Mouse (Mus musculus) WW6 (cell line): ENCODE results near the gene Commd3.

Source experiments
- DNase-seq: peaks from one replicate; pipeline ENCODE4 v3.0.0-alpha.2; 2013; ENCODE audit warnings: low read depth, low spot score

Gene Commd3

DNA sequence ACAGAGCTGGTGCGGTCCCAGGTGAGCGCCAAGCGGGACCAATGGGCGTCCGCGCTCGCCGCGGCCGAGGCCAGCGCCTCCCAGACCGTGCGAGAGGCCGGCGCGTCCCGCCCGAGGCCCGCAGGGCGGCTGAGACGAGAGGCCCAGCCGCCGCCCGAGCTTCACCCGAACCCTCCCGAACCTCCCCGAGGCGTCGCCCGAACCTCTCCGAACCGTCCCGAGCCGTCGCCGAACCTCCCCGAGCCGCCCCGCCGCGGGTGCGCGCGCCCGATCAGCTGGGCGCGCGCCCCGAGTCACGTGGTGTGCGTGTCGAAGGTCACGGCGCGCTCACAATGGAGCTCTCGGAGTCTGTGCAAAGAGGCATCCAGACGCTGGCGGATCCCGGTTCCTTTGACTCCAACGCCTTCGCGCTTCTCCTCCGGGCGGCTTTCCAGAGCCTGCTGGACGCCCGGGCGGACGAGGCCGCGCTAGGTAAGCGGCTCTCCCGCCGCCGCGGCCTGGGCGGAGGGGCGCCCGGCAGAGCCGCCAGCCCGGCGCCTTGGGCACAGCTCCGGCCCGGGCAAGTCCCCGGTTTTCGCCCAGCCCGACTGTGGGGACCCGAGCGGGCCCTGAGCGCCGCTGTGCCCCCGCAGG lies at the start of gene Commd3:
Gene Commd3, plus strand, starts transcription at position 252 of the 633 bp plus-strand sequence.
- DNase-seq, result no peak

DNA sequence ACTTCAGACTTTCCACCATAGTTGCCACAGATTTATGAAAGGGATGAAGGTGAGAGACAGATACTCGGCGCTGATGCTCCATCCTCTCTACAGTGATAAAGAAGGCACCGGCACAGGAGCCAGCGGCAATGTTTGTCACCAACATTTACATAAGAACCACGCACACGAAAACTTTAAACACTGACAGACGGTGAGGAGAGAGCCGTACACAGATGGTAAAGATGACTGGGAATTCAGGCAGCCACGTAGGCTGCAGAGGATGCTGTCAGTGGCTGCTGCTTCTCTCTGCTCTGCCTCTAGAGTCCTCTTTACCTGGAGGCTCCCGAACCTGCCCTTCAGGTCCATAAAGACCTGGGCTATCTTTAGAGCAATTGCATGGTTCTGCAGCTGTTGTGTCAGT lies 49.0 kb upstream of the Commd3 start:
- DNase-seq, result no peak

DNA sequence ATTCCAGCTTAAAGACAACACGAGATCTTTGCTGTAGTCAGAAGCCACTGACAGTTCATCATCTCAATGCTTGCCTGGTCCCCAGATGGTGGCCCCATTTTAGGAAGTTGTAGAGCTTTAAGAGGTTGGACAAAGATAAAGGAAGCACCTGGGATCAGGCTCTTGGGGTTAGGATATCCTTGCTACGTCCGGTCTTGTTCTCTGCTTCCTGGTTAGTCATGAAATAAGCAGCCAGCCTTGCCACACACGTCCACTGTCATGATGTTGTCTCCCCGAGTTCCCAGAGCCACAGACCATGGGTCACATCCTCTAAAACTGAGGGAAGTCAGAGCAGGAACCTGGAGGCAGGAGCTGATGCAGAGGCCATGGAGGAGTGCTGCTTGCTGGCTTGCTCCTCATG lies 41.6 kb upstream of the Commd3 start:
- DNase-seq, result no peak

DNA sequence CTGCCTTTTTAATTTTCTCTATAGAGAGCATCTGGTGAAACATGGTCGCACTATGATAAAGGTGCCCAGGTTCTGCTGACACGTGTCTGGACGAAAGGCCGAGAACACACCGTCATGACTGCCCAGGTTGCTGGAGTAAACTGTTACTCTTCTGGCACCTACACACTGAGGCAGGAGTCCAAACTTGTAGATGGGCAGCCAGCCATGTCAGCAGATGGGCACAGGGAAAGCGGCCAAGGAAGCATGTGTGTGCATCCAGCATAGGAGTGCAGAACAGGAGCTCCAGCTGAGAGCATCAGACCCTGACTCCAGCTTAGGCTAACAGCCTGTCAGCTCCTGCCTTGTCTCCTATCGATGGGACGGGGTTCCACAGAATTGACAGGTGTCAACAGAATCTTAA lies 37.1 kb upstream of the Commd3 start:
- DNase-seq, result no peak

DNA sequence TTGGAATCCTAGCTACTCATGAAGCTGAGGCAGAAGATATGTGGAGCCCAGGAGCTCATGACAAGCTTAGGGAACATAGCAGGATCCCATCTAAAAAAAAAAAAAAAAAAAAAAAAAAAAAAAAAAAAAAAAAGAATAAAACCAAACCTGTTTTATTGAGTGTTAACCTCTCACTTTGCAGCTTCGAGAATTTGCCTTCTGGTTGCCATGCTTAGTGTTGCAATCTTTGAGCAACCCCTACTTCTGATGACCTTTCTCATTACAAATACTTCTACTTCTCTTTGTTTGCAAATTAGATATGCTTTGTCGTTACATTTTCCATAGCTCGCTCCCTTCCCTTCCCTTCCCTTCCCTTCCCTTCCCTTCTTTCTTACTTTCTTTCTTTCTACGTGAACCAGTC lies 23.6 kb upstream of the Commd3 start:
- no peak for DNase-seq

DNA sequence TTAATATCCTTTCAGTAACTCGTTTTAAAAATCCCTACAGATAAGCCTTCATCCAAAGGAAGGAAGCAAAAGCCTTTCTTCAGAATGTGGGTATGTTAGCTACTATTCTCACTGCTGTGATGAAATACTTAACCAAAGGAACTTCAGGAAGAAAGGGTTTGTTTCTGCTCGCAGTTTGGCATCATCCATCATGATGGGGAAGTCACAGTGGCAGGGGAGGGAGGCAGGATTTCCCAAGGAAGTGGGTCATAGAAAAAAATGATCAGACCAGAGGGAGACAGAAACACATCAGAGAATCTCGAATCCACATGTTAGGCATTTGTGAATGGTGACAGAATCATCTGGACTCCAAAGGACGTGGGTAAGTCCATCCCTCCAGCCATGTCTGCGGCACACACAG lies 17.4 kb upstream of the Commd3 start:
- DNase-seq, result no peak

DNA sequence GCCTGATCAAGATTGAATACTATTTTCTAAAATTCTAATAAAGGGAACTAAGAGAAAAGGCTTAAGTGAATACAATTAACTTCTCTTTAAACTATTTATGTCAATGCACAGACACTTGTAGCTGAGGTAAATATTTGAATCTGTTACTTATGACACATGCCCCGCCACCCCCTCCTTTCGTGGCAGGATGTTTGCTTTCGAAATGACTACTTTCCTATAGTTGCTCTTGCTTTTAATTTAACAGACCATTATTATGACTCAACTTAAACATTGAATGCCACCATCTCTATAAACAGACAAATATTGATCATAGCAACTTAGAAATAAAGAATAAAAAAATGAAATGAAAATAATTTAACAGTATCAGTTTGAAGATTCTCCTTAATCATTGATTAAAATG lies 8.2 kb upstream of the Commd3 start:
- no peak for DNase-seq

DNA sequence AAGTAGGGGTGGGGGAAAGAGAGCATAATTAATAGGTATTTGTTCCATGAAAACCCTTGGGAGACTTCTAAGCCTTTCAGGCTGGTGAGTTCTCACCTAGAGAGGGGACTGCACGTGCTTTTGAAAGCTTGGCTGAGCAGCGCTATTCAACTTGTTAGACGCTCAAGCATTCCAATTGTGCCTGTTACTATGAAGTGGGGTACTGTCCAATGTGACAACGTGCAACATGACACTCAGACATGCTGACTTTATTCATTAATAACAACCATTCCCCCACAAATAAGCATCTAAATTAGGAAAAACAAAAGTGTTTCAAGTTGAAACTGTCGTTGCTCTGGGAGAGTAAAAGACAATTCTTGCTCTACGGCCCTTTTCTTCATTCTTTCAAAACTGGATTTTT lies 1.1 kb upstream of the Commd3 start:
- DNase-seq, result no peak

DNA sequence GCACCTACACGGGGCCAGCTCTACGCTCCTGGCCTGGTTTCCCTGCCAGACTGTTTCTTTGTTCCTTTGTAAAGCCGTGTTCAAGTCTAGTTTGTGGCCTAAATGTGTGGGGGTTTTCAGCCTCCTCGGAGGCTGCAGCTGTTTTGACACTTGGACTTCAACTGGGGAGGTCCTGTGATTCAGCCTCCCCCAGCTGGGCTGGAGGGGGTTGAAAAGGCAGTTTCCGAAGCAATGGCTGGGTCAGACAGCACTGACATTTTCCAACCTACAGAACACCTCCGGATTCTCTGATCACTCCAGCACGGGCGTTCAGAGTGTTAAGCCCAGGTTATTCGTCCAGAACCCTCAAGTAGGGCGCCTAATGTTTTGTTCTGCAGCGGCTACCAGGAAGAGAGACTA lies 581 bp downstream of the Commd3 start:
- DNase-seq, result no peak

DNA sequence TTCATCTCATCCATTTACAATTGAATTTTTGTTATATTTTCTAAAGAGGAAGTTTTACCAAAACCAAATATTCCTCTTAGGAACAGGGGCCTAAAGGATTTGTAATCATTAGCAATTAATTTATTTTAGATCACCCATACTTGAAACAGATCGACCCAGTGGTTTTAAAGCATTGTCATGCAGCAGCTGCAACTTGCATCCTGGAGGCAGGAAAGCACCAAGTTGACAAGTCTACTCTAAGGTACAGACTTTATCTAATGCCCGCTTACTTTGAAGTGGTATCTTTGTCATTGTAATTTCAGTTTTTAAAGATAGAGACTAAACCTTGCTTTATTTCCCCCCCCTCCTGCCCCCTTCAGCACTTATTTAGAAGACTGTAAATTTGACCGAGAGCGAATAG lies 1.6 kb downstream of the Commd3 start:
- no peak for DNase-seq

DNA sequence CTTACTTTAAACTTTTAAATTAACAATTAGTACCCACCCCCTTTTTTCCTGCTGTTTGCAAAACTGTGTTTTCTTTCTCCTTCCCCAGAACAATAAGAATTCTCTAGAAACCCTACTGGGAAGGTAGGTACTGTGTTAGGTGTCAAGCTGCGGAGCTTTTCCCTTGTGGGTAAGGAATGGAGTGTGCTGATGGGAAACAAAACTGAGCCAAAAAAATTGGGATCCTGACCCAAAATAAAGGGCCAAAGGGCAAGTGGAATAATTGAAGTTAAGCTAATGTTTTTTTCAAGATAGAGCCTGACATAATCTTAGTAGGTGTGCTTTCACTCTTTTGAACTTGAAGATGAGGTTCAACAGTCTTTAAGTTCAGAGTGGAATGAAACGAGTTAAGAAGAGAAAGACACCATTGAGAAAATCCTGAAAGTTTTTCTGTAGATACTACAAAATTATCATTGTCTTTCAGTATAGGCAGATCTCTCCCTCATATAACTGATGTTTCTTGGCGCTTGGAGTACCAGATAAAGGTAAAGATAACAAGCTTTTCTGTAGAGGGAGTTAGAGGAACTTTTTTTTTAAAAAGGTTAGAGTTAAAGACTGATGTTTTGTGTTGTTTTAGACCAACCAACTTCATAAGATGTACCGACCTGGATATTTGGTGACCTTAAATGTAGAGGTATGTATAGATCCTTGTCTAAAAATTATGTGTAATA lies 2.2 kb downstream of the Commd3 start:
- no peak for DNase-seq

DNA sequence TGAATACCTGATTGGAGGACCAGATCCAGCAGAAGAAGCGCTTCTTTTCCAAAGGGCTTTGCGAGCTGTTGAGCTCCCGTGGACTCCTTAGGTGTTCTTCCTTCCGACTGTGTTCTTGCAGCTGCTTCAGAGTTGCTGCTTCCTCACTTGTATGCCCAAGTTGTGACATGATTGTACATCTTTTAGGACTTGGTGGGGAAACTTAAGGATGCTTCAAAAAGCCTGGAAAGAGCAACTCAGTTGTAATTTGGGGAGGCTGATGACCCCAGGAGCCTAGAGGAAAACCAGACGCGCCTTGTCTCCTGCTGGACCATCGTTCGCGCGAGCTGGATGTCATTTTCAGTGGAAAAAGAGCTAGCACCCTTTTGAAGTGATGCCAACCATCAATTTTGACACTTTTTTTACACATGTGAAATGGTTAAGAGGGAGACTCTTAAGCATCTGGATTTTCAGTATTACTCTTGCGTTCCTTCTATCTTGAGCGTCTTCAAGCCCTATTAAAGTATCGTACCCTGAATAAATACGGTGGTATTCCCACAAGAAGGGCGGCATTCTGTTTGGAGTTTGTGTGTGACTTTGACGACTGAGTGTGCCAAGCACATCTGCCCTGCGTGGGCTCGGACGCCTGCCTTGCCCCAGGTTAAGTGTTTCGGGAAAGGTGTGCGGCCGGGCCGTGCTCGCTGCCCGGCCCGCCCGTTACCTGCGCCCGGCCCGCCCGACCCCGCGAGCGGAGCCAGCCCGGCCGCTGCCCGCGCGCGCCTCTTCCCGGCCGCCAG lies 3.7 kb downstream of the Commd3 start:
- DNase-seq, result no peak

DNA sequence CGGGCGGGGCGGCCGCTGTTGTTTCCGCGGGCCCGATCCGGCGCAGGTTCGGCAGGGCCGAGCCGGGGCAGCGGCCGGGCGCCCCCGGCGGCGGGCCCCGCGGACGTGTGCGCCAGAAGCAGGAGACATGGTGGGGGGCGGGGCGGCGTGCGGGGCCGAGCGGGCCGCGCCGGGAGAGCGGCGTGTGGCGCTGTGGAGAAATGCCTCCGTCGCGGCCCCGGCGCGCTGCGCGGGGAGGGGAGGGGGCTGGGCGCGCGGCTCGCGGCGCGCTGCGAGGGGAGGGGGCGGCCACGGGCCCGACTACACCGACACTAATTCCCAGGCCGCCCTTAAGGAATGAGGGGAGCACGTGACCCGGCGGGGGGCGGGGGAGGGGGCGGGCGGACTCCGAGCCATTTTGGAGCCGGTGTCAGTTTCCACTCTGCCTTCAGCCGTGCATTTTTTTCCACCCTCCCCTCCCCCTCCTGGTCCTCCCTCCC lies 4.3 kb downstream of the Commd3 start:
- DNase-seq, result no peak

DNA sequence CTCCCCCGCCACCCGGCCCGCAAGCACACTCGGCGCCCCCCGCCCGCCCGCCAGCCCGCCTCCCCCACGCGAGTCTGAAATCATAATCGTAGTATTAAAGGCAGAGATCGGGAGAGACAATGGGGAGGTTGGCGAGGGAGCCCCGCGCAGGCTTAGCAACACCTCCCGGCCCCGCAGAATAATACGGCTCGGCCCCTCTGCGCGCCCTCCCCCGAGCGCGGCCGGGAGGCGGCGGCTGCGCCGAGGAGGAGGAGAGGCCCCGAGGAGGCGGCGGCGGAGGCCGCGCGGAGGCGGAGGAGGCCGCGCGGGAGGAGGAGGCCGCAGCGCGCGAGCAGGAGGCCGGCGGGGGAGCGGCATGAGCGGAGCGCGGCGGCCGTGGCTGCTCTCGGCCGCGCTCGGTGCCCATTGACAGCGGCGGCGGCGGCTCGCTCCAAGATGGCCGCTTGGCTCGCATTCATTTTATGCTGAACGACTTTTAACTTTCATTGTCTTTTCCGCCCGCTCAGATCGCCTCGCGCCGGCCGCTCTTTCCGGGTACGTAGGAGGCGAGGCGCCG lies 4.8 kb downstream of the Commd3 start, which contains the start of gene Bmi1:
Gene Bmi1, plus strand, starts transcription at position 83 of the 556 bp plus-strand sequence.
- no peak for DNase-seq

DNA sequence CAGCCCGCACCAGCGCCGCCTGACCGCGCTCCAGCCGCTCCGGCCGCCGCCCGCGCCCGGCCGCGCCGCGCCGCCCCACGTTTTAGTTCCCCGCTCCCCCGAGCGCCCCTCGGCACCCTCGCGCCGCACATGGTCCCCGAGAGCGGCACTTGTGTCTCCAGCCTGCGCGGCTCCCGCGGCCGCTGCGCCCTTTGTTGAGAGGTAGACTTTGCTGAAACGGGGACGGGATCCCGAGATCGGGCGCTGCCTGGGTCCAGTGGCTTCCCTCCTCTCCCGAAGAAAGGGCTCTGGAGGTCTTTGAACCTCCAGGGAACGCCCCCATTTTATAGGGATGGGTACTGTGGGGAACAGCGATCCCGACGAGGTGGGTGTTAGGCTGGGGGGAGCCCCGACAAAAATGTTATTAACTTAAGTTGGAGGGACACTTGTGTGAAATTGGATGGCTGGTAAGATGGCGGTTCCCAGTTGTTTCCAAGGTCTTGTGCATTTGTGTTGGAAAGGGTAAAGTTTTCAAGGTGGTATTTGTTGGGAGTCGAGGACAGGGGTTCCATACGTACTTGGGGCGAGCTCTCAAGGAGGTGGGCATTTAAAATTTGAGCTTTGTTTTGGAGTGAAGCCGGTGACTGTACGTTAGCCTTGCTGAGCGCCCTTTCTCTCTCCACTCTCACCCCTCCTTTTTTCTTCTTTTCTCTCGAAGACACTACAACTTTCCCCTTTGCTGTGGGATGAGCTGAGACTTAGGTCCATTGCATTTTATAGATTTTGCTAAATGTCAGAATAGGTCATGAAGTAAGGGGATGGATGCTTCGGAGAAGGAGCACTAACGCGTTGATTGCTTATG lies 5.7 kb downstream of the Commd3 start:
- no peak for DNase-seq

DNA sequence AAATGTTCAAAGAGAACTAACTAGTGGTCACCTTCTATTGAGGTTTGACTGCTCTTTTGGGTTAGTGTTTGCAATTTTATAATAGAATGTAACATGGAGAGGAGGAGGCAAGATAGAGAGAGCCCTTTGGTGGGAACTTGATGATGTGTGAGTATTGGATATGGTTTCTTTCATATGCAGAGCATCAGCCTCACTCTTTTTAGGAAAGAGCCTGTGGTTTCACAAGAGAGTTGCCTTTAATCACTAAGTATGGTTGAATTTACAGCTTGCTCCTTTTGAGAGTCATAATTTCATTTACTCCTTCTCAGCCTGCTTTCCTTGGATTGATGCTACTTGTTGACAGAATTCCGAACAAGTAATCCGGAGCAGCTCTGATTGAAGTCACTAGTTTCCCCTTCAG lies 7.5 kb downstream of the Commd3 start:
- DNase-seq, result no peak

DNA sequence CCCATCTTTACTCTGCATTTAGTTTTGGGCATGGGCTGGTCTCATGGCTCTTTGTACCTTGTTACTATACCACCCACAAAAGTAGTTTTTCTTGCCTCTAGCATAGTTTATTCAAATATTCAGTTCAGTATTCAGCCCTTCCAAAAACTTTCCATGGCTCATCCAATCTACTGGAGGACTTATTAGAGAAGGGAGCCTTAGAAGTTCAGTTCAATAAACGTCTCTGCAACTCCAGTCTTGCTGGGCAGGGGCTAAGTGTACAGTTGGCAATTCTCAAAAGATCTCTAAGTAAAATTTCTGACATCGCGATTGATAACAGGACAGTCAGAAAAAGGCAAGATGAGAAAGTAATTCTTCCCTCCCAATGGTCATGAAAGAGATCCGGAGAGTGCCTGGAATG lies 8.3 kb downstream of the Commd3 start:
- no peak for DNase-seq

DNA sequence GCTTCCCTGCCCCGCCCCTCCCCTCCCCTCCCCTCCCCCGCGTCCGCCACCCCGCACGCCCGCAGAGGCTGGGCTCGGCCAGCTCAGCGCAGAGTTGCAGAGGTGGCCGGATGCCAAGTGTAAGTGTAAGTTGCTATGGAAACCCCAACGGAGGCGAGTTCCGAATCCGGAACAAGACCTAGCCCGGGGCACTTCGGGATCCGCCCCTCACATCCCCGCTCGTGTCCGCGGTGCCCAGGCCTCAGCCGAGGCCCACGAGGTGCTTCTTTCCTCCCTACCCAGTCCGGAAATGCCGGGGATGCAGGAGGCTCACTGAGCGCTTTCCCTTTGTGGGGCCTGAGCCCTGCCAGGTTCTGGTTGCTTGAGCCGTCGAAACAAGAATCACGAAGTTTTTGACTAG lies 8.8 kb downstream of the Commd3 start:
- DNase-seq, result no peak

DNA sequence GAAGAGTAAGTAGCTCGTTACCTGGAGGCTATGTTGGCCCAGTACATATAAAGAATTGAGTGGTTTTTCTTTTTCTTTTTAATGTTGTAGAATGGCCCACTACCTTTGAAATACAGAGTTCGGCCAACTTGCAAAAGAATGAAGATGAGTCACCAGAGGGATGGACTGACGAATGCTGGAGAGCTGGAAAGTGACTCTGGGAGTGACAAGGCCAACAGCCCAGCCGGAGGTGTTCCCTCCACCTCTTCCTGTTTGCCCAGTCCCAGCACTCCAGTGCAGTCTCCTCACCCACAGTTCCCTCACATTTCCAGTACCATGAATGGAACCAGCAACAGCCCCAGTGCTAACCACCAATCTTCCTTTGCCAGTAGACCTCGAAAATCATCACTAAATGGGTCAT lies 11.9 kb downstream of the Commd3 start:
- no peak for DNase-seq

DNA sequence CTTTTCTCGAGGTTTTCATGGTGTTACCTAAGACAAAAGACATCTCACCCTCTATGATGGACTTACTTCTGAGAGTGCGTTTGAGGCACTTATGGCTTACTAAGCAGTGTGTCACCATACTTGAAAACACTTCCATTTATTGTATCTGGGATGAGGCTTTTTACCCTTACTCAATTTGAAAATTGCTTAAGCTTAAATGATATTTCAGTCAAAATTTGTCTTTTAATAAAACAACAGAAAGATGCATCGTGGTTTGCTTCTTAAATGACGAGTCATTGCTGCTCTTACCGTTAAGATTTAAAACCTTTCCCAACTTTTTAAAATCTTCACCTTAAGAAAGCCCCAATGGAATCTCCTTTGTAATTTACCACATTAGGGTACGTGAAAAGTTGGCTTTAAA lies 14.2 kb downstream of the Commd3 start:
- no peak for DNase-seq

DNA sequence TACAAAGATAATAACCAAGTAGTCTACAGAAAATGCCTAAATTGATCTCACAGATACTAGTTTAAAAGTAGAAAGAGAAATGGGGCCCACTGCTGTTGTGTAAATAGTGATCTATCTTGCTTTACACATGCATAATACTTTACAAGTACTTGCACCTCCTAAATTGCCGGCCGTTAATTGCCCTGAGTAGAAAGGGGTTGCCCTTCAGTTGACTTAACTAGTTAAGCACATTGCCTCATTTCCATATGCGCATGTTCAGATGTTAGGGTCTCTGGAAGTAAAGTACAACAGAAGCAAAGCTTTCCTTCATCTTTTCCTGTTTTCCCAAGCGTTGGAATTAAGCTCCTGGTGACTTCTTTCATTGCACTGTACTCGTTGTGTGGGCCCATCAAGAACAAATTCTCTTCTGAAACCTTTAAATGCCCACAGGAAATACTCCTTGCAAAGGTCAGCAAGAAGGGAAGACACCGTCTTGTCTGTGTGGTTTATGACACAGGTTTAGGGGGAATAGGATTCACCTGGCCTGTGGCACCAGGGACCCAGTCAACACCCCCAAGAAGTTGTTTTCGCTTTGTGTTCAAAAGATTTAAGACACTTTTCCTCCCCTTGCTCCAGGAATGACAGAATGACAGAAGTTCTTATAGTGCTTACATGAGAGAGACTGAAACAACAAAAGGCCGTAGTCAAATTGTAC lies 14.8 kb downstream of the Commd3 start:
- no peak for DNase-seq
